Mouse (Mus musculus): Measurements from ENCODE around the gene Crispld2.
A peak's percentile ranks its signal among the peaks of the same experiment; 100 is the strongest.

GRCm38 (mm10) chr8:120032549-120033208 is 40.4 kb downstream of the Crispld2 start:
- TF ChIP-seq POLR2A (IDR thresholded peaks at IDR 0.05; ENCODE audit: control insufficient read depth, extremely low read depth, insufficient read depth, low read length, poor library complexity) (0 out of 2 replicates have a peak, but pooled peaks have one; percentile 12), CTCF (IDR thresholded peaks at IDR 0.05; ENCODE audit: borderline replicate concordance, control insufficient read depth, extremely low read depth, insufficient read depth, low read length, poor library complexity) (no peak)
